Mouse (Mus musculus) limb, embryonic 13.5 days (tissue): ENCODE measurements around the gene Hid1. TPM values are rescaled to one million over a fixed set of nuclear protein-coding genes. Genes with fewer than 3 reads are reported as not detected.

Source experiments
- ATAC-seq: fragments of 200-750 bp; cut with Nextera tagmentation; 2 replicates; pipeline ENCODE4 v1.8.0; 2017; ENCODE audit warnings: low read depth, moderate number of reproducible peaks, moderate TSS enrichment; ENCODE audit not compliant: low FRiP score
- H3K27ac ChIP-seq: fragments of 300-500 bp; sonication (generic); 2 replicates; pipeline ENCODE4 v1.5.1; 2015; ENCODE audit warnings: inconsistent platforms, mild to moderate bottlenecking, moderate library complexity
- H3K27me3 ChIP-seq: fragments of 300-500 bp; sonication (generic); 2 replicates; pipeline ENCODE4 v1.6.1; 2015; ENCODE audit warnings: mild to moderate bottlenecking, inconsistent platforms
- H3K36me3 ChIP-seq: fragments of 300-500 bp; sonication (generic); 2 replicates; pipeline ENCODE4 v1.6.1; 2015; ENCODE audit warnings: inconsistent platforms, mild to moderate bottlenecking, moderate library complexity
- H3K4me1 ChIP-seq: fragments of 300-500 bp; sonication (generic); 2 replicates; pipeline ENCODE4 v1.6.1; 2015; ENCODE audit warnings: inconsistent platforms
- H3K4me2 ChIP-seq: fragments of 300-500 bp; sonication (generic); replicated peaks from 2 replicates; pipeline ENCODE4 v1.6.1; 2015; ENCODE audit warnings: inconsistent platforms, mild to moderate bottlenecking, moderate library complexity
- H3K4me3 ChIP-seq: fragments of 300-500 bp; sonication (generic); 2 replicates; pipeline ENCODE4 v1.5.1; 2015; ENCODE audit warnings: moderate library complexity, mild to moderate bottlenecking, inconsistent platforms
- H3K9ac ChIP-seq: fragments of 300-500 bp; sonication (generic); 2 replicates; pipeline ENCODE4 v1.6.1; 2015; ENCODE audit warnings: mild to moderate bottlenecking, inconsistent platforms
- H3K9me3 ChIP-seq: fragments of 300-500 bp; sonication (generic); 2 replicates; pipeline ENCODE4 v1.6.1; 2016; ENCODE audit warnings: inconsistent platforms
- WGBS: fragments of 180-500 bp; shearing (Covaris S2); methylation state at CpG from one replicate; pipeline ENCODE4 v1.1.7; 2015; 5-methylcytosine and 5-hydroxymethylcytosine counted together
- polyA plus RNA-seq: library from polyadenylated mRNA; unstranded; fragments of >200 nt; fragmentation: Nextera tagmentation; extraction: Ambion mirVana; gene quantifications from 2 replicates; pipeline ENCODE4 v1.2.1, GENCODE M21; 2015

Hid1 gene
- polyA plus RNA-seq, 1 experiment from 2014 or later = 3.2 TPM

- Histone ChIP-seq H3K4me1 (peaks cover 9% of the 10 kb centered on the region), H3K4me2 (no peak overlapping the region), H3K27me3 (peaks cover 84% of the 10 kb centered on the region), H3K9ac (no peak overlapping the region), H3K4me3 (no peak overlapping the region), H3K9me3 (no peaks in the 10 kb centered on the region), H3K27ac (no peak overlapping the region), H3K36me3 (no peaks in the 10 kb centered on the region)
- WGBS = 46% methylated on average over 2 of the region's 2 CpGs
- no peak for ATAC-seq
Measured at GRCm38 (mm10) chr11:115372737-115373136, 5.2 kb upstream of the Hid1 start.

- Histone ChIP-seq H3K4me2 (no peak overlapping the region), H3K4me1 (peaks cover 16% of the 10 kb centered on the region), H3K9ac (no peak overlapping the region), H3K9me3 (no peaks in the 10 kb centered on the region), H3K4me3 (no peak overlapping the region), H3K27ac (no peak overlapping the region), H3K36me3 (no peaks in the 10 kb centered on the region), H3K27me3 (peaks cover 91% of the 10 kb centered on the region)
- 59% methylated on average over 1 of the region's 1 CpGs for WGBS
- no peak for ATAC-seq
Measured at GRCm38 (mm10) chr11:115372015-115372414, 4.5 kb upstream of the Hid1 start.

GRCm38 (mm10) chr11:115371354-115371753 lies 3.8 kb upstream of the Hid1 start:
- Histone ChIP-seq H3K36me3 (no peaks in the 10 kb centered on the region), H3K4me3 (no peak overlapping the region), H3K9ac (no peak overlapping the region), H3K9me3 (no peaks in the 10 kb centered on the region), H3K4me1 (peaks cover 19% of the 10 kb centered on the region), H3K27me3 (peaks cover 98% of the 10 kb centered on the region), H3K4me2 (no peak overlapping the region), H3K27ac (no peak overlapping the region)
- no peak for ATAC-seq
- WGBS = 59% methylated on average over 8 of the region's 8 CpGs

GRCm38 (mm10) chr11:115370368-115370767 lies 2.8 kb upstream of the Hid1 start:
- Histone ChIP-seq H3K36me3 (no peaks in the 10 kb centered on the region), H3K4me3 (no peak overlapping the region), H3K27me3 (peaks cover 98% of the 10 kb centered on the region), H3K27ac (no peak overlapping the region), H3K9ac (no peak overlapping the region), H3K4me2 (no peak overlapping the region), H3K4me1 (peaks cover 19% of the 10 kb centered on the region), H3K9me3 (no peaks in the 10 kb centered on the region)
- no peak for ATAC-seq
- 49% methylated on average over 7 of the region's 7 CpGs for WGBS

GRCm38 (mm10) chr11:115366706-115367394 lies 706 bp downstream of the Hid1 start:
- peak overlapping the region; percentile 46 for H3K4me3 ChIP-seq
- peak overlapping the region; percentile 58 for H3K9ac ChIP-seq
- H3K27me3 ChIP-seq = peaks cover 81% of the 10 kb centered on the region
- H3K36me3 ChIP-seq = no peaks in the 10 kb centered on the region
- 2% methylated on average over 26 of the region's 28 CpGs for WGBS
- peak overlapping the region; percentile 80 for H3K4me2 ChIP-seq
- no peak for ATAC-seq
- H3K4me1 ChIP-seq = peaks cover 11% of the 10 kb centered on the region
- no peak overlapping the region for H3K27ac ChIP-seq
- H3K9me3 ChIP-seq = no peaks in the 10 kb centered on the region

GRCm38 (mm10) chr11:115366039-115366705 lies 1.4 kb downstream of the Hid1 start:
- ATAC-seq = no peak
- Histone ChIP-seq H3K27me3 (peaks cover 78% of the 10 kb centered on the region), H3K9me3 (no peaks in the 10 kb centered on the region)

GRCm38 (mm10) chr11:115364136-115364535 lies 3.4 kb downstream of the Hid1 start:
- peaks cover 58% of the 10 kb centered on the region for H3K27me3 ChIP-seq
- no peak overlapping the region; the same call in 1 of the 2 replicates for H3K9ac ChIP-seq
- H3K9me3 ChIP-seq = no peaks in the 10 kb centered on the region
- ATAC-seq = no peak
- no peak overlapping the region for H3K27ac ChIP-seq
- WGBS = 80% methylated on average over 3 of the region's 3 CpGs
- H3K4me3 ChIP-seq = no peak overlapping the region
- no peak overlapping the region for H3K4me2 ChIP-seq
- H3K4me1 ChIP-seq = peaks cover 14% of the 10 kb centered on the region
- H3K36me3 ChIP-seq = no peaks in the 10 kb centered on the region

More at GRCm38 (mm10) chr11:115366039-115366705, 1.4 kb downstream of the Hid1 start:
- Histone ChIP-seq H3K9ac (no peak overlapping the region), H3K36me3 (no peaks in the 10 kb centered on the region), H3K4me1 (peaks cover 11% of the 10 kb centered on the region), H3K4me3 (0 out of 2 replicates have a peak overlapping the region, but pooled peaks have one; percentile 46), H3K4me2 (no peak overlapping the region), H3K27ac (no peak overlapping the region)
- WGBS = 32% methylated on average over 7 of the region's 7 CpGs

GRCm38 (mm10) chr11:115359726-115360125 lies 7.8 kb downstream of the Hid1 start:
- peaks cover 46% of the 10 kb centered on the region for H3K27me3 ChIP-seq
- H3K36me3 ChIP-seq = no peaks in the 10 kb centered on the region
- H3K4me2 ChIP-seq = no peak overlapping the region
- ATAC-seq = no peak
- H3K4me1 ChIP-seq = peaks cover 9% of the 10 kb centered on the region
- no peak overlapping the region for H3K27ac ChIP-seq
- H3K9ac ChIP-seq = no peak overlapping the region
- 71% methylated on average over 6 of the region's 6 CpGs for WGBS
- H3K4me3 ChIP-seq = no peak overlapping the region
- no peaks in the 10 kb centered on the region for H3K9me3 ChIP-seq

GRCm38 (mm10) chr11:115359293-115359692 lies 8.3 kb downstream of the Hid1 start:
- Histone ChIP-seq H3K4me2 (no peak overlapping the region), H3K36me3 (no peaks in the 10 kb centered on the region), H3K9ac (no peak overlapping the region), H3K4me3 (no peak overlapping the region), H3K9me3 (no peaks in the 10 kb centered on the region), H3K27me3 (peaks cover 46% of the 10 kb centered on the region), H3K27ac (no peak overlapping the region), H3K4me1 (peaks cover 9% of the 10 kb centered on the region)
- ATAC-seq = no peak
- WGBS = 78% methylated on average over 3 of the region's 3 CpGs

- H3K4me3 ChIP-seq = no peak overlapping the region
- H3K9me3 ChIP-seq = no peaks in the 10 kb centered on the region
- no peaks in the 10 kb centered on the region for H3K36me3 ChIP-seq
- H3K4me1 ChIP-seq = peaks cover 9% of the 10 kb centered on the region
- 17% methylated on average over 5 of the region's 5 CpGs for WGBS
- ATAC-seq = no peak
- no peak overlapping the region for H3K9ac ChIP-seq
- H3K4me2 ChIP-seq = no peak overlapping the region
- peaks cover 39% of the 10 kb centered on the region for H3K27me3 ChIP-seq
- no peak overlapping the region; the same call in 1 of the 2 replicates for H3K27ac ChIP-seq
Measured at GRCm38 (mm10) chr11:115358468-115358867, 9.1 kb downstream of the Hid1 start.

GRCm38 (mm10) chr11:115354183-115354582 lies 13.4 kb downstream of the Hid1 start:
- peaks cover 52% of the 10 kb centered on the region for H3K27me3 ChIP-seq
- WGBS = 5% methylated on average over 8 of the region's 8 CpGs

GRCm38 (mm10) chr11:115353375-115353774 lies 14.2 kb downstream of the Hid1 start:
- H3K27me3 ChIP-seq = peaks cover 52% of the 10 kb centered on the region
- 85% methylated on average over 5 of the region's 5 CpGs for WGBS

More at GRCm38 (mm10) chr11:115354183-115354582, 13.4 kb downstream of the Hid1 start:
- ATAC-seq = 0 out of 2 replicates have a peak, but pooled peaks have one; percentile 30
- no peak overlapping the region for H3K4me3 ChIP-seq
- H3K9ac ChIP-seq = no peak overlapping the region
- H3K27ac ChIP-seq = no peak overlapping the region
- no peaks in the 10 kb centered on the region for H3K36me3 ChIP-seq
- H3K9me3 ChIP-seq = no peaks in the 10 kb centered on the region
- no peak overlapping the region for H3K4me2 ChIP-seq
- peaks cover 8% of the 10 kb centered on the region for H3K4me1 ChIP-seq

More at GRCm38 (mm10) chr11:115353375-115353774, 14.2 kb downstream of the Hid1 start:
- Histone ChIP-seq H3K9me3 (no peaks in the 10 kb centered on the region), H3K4me1 (peaks cover 7% of the 10 kb centered on the region; the same call in 1 of the 2 replicates), H3K36me3 (no peaks in the 10 kb centered on the region), H3K4me2 (no peak overlapping the region), H3K4me3 (no peak overlapping the region), H3K27ac (no peak overlapping the region), H3K9ac (no peak overlapping the region)
- ATAC-seq = no peak
